ENCODE assay signal across 20 mouse cellular contexts in the genomic region with DNA sequence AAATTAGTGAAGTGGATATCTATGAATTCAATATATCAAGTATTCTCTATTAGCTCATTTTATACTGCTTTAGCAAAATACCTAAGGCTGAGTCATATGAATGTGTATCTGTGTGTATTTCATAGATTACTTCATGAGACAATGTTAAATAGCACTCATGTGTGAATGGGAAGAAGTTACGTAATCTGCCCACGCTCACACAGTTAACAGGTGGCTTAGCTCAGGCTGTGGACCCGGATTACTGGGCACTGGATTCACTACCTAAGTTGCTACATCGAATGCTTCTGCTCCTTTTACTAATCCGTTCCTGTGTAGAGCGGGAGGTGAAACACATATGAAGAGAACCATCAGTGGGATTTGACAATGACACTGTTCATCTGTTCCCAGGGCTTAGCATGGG. TPM values are rescaled to one million over a fixed set of nuclear protein-coding genes. Genes with fewer than 3 reads are reported as not detected.
A peak's percentile ranks its signal among the peaks of the same experiment; 100 is the strongest.
DNase-seq lines count a peak whose midpoint lies in the region; ATAC-seq and TF ChIP-seq lines count a peak whose summit lies in the region.
"Had no signal": no experiment of that assay in that cellular context is flagged by ENCODE, and none has a peak within 500 bp of the region (broad histone marks: within the 10 kb centered on the region; RNA-seq: fewer than 3 reads in every experiment).

No protein-coding gene starts in this region.

- no peak overlapping the region for H3K4me2 ChIP-seq in liver, embryonic 12.5 days
- H3K4me2 ChIP-seq in intestine, postnatal 0 days (replicated peaks; ENCODE audit: low read depth), result no peak overlapping the region
- H3K4me2 ChIP-seq: forebrain, embryonic 15.5 days; hindbrain, embryonic 12.5 days; hindbrain, embryonic 15.5 days had no signal

- H3K36me3 ChIP-seq in liver, adult 2 months (ENCODE audit: control insufficient read depth, insufficient read depth, low read length), result no peaks in the 10 kb centered on the region
- no peaks in the 10 kb centered on the region for H3K36me3 ChIP-seq in liver, embryonic 12.5 days
- no peaks in the 10 kb centered on the region for H3K36me3 ChIP-seq in kidney, adult 2 months (ENCODE audit: control insufficient read depth, insufficient read depth, low read length)
- no peaks in the 10 kb centered on the region for H3K36me3 ChIP-seq in intestine, postnatal 0 days (ENCODE audit: control insufficient read depth, insufficient read depth)
- H3K36me3 ChIP-seq: forebrain, embryonic 15.5 days; heart, embryonic 10.5 days; hindbrain, embryonic 12.5 days; hindbrain, embryonic 15.5 days had no signal

- H3K27ac ChIP-seq in liver, adult 2 months (replicated peaks; ENCODE audit: insufficient read depth, low read depth, low read length), result no peak overlapping the region
- H3K27ac ChIP-seq in liver, embryonic 12.5 days, result no peak overlapping the region
- no peak overlapping the region for H3K27ac ChIP-seq in kidney, adult 2 months (ENCODE audit: insufficient read depth, low read depth, low read length)
- no peak overlapping the region for H3K27ac ChIP-seq in intestine, postnatal 0 days (ENCODE audit: low read depth, low read length)
- H3K27ac ChIP-seq: forebrain, embryonic 15.5 days; heart, adult 2 months; heart, embryonic 10.5 days; hindbrain, embryonic 12.5 days; hindbrain, embryonic 15.5 days had no signal

- WGBS in liver, adult 2 months, result 46% methylated on average over 6 of the region's 6 CpGs
- WGBS in liver, embryonic 12.5 days (ENCODE audit: insufficient replicate concordance), result 84% methylated on average over 6 of the region's 6 CpGs
- 87% methylated on average over 6 of the region's 6 CpGs for WGBS in kidney, adult 2 months
- WGBS in intestine, postnatal 0 days, result 85% methylated on average over 6 of the region's 6 CpGs

- H3K9me3 ChIP-seq in liver, embryonic 12.5 days (replicated peaks), result no peaks in the 10 kb centered on the region
- no peaks in the 10 kb centered on the region for H3K9me3 ChIP-seq in intestine, postnatal 0 days (ENCODE audit: control insufficient read depth)
- H3K9me3 ChIP-seq: forebrain, embryonic 15.5 days; heart, embryonic 10.5 days; hindbrain, embryonic 12.5 days; hindbrain, embryonic 15.5 days had no signal

- ATAC-seq in liver, embryonic 12.5 days, result no peak
- ATAC-seq in intestine, postnatal 0 days, result no peak
- ATAC-seq: forebrain, embryonic 15.5 days; Patski had no signal

- no peak for TF ChIP-seq POLR2A in liver, adult 2 months (IDR thresholded peaks at IDR 0.05; ENCODE audit: extremely low read depth, insufficient read depth, low read length)
- TF ChIP-seq POLR2A in kidney, adult 2 months (IDR thresholded peaks at IDR 0.05; ENCODE audit: low read depth, low read length), result no peak

- peak; percentile 77 for DNase-seq in liver, adult 2 months (ENCODE audit: extremely low read depth, low read depth, low spot score)
- DNase-seq in lung, postnatal 36 days, result peak; percentile 30
- DNase-seq in lung, postnatal 10 days, result no peak
- DNase-seq in fat pad, adult 2 months (ENCODE audit: extremely low read depth, low read depth, low spot score), result peak; percentile 73
- DNase-seq in kidney, adult 2 months, result no peak
- DNase-seq: adrenal gland, postnatal 10 days; adrenal gland, postnatal 36 days; cerebellum, adult 18-20 months; cerebellum, adult 9-10 months; cerebellum, postnatal 14 days; gastrocnemius, postnatal 10 days; gastrocnemius, postnatal 36 days; heart, adult 2 months had no signal

- peaks cover 6% of the 10 kb centered on the region; the same call in 1 of the 2 replicates for H3K4me1 ChIP-seq in liver, adult 2 months (ENCODE audit: control insufficient read depth, insufficient read depth, low read length)
- peaks cover 13% of the 10 kb centered on the region for H3K4me1 ChIP-seq in liver, embryonic 12.5 days
- H3K4me1 ChIP-seq in kidney, adult 2 months (ENCODE audit: control insufficient read depth, insufficient read depth, low read length), result peaks cover 9% of the 10 kb centered on the region
- no peaks in the 10 kb centered on the region for H3K4me1 ChIP-seq in intestine, postnatal 0 days (replicated peaks; ENCODE audit: control insufficient read depth, insufficient read depth, low read length)
- H3K4me1 ChIP-seq: forebrain, embryonic 15.5 days; hindbrain, embryonic 12.5 days; hindbrain, embryonic 15.5 days had no signal

- no peak for TF ChIP-seq CTCF in liver, adult 2 months (IDR thresholded peaks at IDR 0.05; ENCODE audit: low read depth, low read length)
- no peak for TF ChIP-seq CTCF in kidney, adult 2 months (conservative IDR thresholded peaks at IDR 0.05; ENCODE audit: insufficient read depth, insufficient read length, low read depth, low read length)
- TF ChIP-seq CTCF in intestine, postnatal 0 days (IDR thresholded peaks at IDR 0.05; ENCODE audit: low read depth), result no peak

- no peaks in the 10 kb centered on the region for H3K27me3 ChIP-seq in liver, adult 2 months (ENCODE audit: control insufficient read depth, insufficient read depth, low read length)
- H3K27me3 ChIP-seq in liver, embryonic 12.5 days (replicated peaks), result no peaks in the 10 kb centered on the region
- H3K27me3 ChIP-seq in kidney, adult 2 months (replicated peaks; ENCODE audit: control insufficient read depth, insufficient read depth, low read length), result no peaks in the 10 kb centered on the region
- no peaks in the 10 kb centered on the region for H3K27me3 ChIP-seq in intestine, postnatal 0 days (replicated peaks; ENCODE audit: control insufficient read depth, insufficient read depth, low read length)
- H3K27me3 ChIP-seq: forebrain, embryonic 15.5 days; hindbrain, embryonic 12.5 days; hindbrain, embryonic 15.5 days; Patski had no signal

- no peak overlapping the region for H3K9ac ChIP-seq in liver, adult 2 months (ENCODE audit: low read depth, low read length)
- no peak overlapping the region for H3K9ac ChIP-seq in liver, embryonic 12.5 days
- no peak overlapping the region for H3K9ac ChIP-seq in intestine, postnatal 0 days (ENCODE audit: low read depth, low read length)
- H3K9ac ChIP-seq: forebrain, embryonic 15.5 days; hindbrain, embryonic 12.5 days; hindbrain, embryonic 15.5 days had no signal

- no peak overlapping the region for H3K4me3 ChIP-seq in liver, adult 2 months (ENCODE audit: insufficient read depth, low read depth, low read length)
- H3K4me3 ChIP-seq in liver, embryonic 12.5 days, result no peak overlapping the region
- H3K4me3 ChIP-seq in kidney, adult 2 months (ENCODE audit: insufficient read depth, low read depth, low read length), result no peak overlapping the region
- no peak overlapping the region for H3K4me3 ChIP-seq in intestine, postnatal 0 days (ENCODE audit: low read depth, low read length)
- H3K4me3 ChIP-seq: forebrain, embryonic 15.5 days; heart, adult 2 months; heart, embryonic 10.5 days; hindbrain, embryonic 12.5 days; hindbrain, embryonic 15.5 days had no signal

- H3K79me2 ChIP-seq in liver, adult 2 months (ENCODE audit: control insufficient read depth, insufficient read depth, low read length), result no peaks in the 10 kb centered on the region

RNA-seq across cellular contexts. Expression of gene Arhgap29, which starts 15.3 kb away (rescaled TPM):
- total RNA-seq in liver, adult 2 months (2014; rRNA removed), result 60.5 and 68.4 TPM in 2 replicates
- 12.2 and 16.4 TPM in 2 replicates for polyA plus RNA-seq in liver, adult 2 months (2012; rRNA removed)
- polyA plus RNA-seq in liver, embryonic 12.5 days (2016; fragmentation: Nextera tagmentation; extraction: Ambion mirVana), result 11.2 and 12.7 TPM in 2 replicates
- polyA plus RNA-seq in kidney, adult 2 months (2012; rRNA removed), result 28.4 and 31.7 TPM in 2 replicates
- polyA plus RNA-seq in intestine, postnatal 0 days (2015; fragmentation: Nextera tagmentation; extraction: Ambion mirVana), result 10.3 and 14.2 TPM in 2 replicates

Comparison
In these comparisons a context has a peak if more than half of its experiments do, and no peak if none do; other contexts are left out.
1. DNase-seq: peak in liver, adult 2 months (single experiment), lung, postnatal 36 days (single experiment) and fat pad, adult 2 months (single experiment); none in lung, postnatal 10 days (single experiment) and kidney, adult 2 months (single experiment).